Mouse (Mus musculus): Measurements from ENCODE around the gene Chpf2. TPM values are rescaled to one million over a fixed set of nuclear protein-coding genes. Genes with fewer than 3 reads are reported as not detected.
"Not testable (repeated sequence)": the region's sequence is repeated elsewhere in the genome, so short reads cannot be mapped to it uniquely, and the experiment has no call there.

The Chpf2 gene
- polyA plus RNA-seq (2012; ENCODE audit: insufficient read depth, insufficient read length, missing spikeins), result 29.9 and 31.5 TPM in 2 replicates

GRCm38 (mm10) chr5:24586547-24587199 is at the start of gene Chpf2:
Gene Chpf2, plus strand, starts transcription at chr5:24586741.
- peak within 1 kb of the TSS; percentile 85 for H3K4me3 ChIP-seq (ENCODE audit: insufficient read depth, low read length)
- no peak for TF ChIP-seq CTCF (IDR thresholded peaks at IDR 0.05; ENCODE audit: low read depth, low read length)
- TF ChIP-seq POLR2A (IDR thresholded peaks at IDR 0.05; ENCODE audit: borderline replicate concordance, low read depth, low read length), result 0 out of 2 replicates have a peak, but pooled peaks have one; percentile 3
- peak within 1 kb of the TSS; percentile 52 for H3K27ac ChIP-seq (ENCODE audit: insufficient read depth, low read depth, low read length)

GRCm38 (mm10) chr5:24537618-24538017 is 48.9 kb upstream of the Chpf2 start:
- Histone ChIP-seq H3K27ac (ENCODE audit: insufficient read depth, low read depth, low read length) (no peak overlapping the region), H3K4me1 (ENCODE audit: control insufficient read depth, insufficient read depth, low read length) (peaks cover 21% of the 10 kb centered on the region), H3K4me3 (ENCODE audit: insufficient read depth, low read length) (no peak overlapping the region)
- no peak for TF ChIP-seq POLR2A (IDR thresholded peaks at IDR 0.05; ENCODE audit: borderline replicate concordance, low read depth, low read length)
- TF ChIP-seq CTCF (IDR thresholded peaks at IDR 0.05; ENCODE audit: low read depth, low read length), result no peak

More at GRCm38 (mm10) chr5:24586547-24587199, at the start of gene Chpf2:
- peaks cover 8% of the 10 kb centered on the region for H3K4me1 ChIP-seq (ENCODE audit: control insufficient read depth, insufficient read depth, low read length)

GRCm38 (mm10) chr5:24539571-24540296 is 46.8 kb upstream of the Chpf2 start:
- H3K4me1 ChIP-seq (ENCODE audit: control insufficient read depth, insufficient read depth, low read length), result peaks cover 21% of the 10 kb centered on the region
- TF ChIP-seq CTCF (IDR thresholded peaks at IDR 0.05; ENCODE audit: low read depth, low read length) (no peak), POLR2A (IDR thresholded peaks at IDR 0.05; ENCODE audit: borderline replicate concordance, low read depth, low read length) (no peak)
- H3K27ac ChIP-seq (ENCODE audit: insufficient read depth, low read depth, low read length), result peak overlapping the region; percentile 46
- peak overlapping the region; percentile 51 for H3K4me3 ChIP-seq (ENCODE audit: insufficient read depth, low read length)

- H3K4me1 ChIP-seq (ENCODE audit: control insufficient read depth, insufficient read depth, low read length), result peaks cover 21% of the 10 kb centered on the region
- peak within 1 kb of the TSS; percentile 81 for H3K27ac ChIP-seq (ENCODE audit: insufficient read depth, low read depth, low read length)
- peak within 1 kb of the TSS; percentile 51 for H3K4me3 ChIP-seq (ENCODE audit: insufficient read depth, low read length)
- TF ChIP-seq CTCF (IDR thresholded peaks at IDR 0.05; ENCODE audit: low read depth, low read length) (no peak), POLR2A (IDR thresholded peaks at IDR 0.05; ENCODE audit: borderline replicate concordance, low read depth, low read length) (no peak; the same call in 1 of the 2 replicates)
These were observed 46.0 kb upstream of the Chpf2 start, which contains the start of gene Asb10 for GRCm38 (mm10) chr5:24540387-24541143. Gene Asb10, minus strand, starts transcription at chr5:24540978.

- peaks cover 21% of the 10 kb centered on the region for H3K4me1 ChIP-seq (ENCODE audit: control insufficient read depth, insufficient read depth, low read length)
- TF ChIP-seq CTCF (IDR thresholded peaks at IDR 0.05; ENCODE audit: low read depth, low read length) (no peak), POLR2A (IDR thresholded peaks at IDR 0.05; ENCODE audit: borderline replicate concordance, low read depth, low read length) (no peak)
- peak overlapping the region; percentile 29 for H3K4me3 ChIP-seq (ENCODE audit: insufficient read depth, low read length)
- peak overlapping the region; percentile 30; the same call in 1 of the 2 replicates for H3K27ac ChIP-seq (ENCODE audit: insufficient read depth, low read depth, low read length)
These were observed 45.4 kb upstream of the Chpf2 start for GRCm38 (mm10) chr5:24541144-24541569.

GRCm38 (mm10) chr5:24542643-24543042 is 43.9 kb upstream of the Chpf2 start:
- no peak for TF ChIP-seq POLR2A (IDR thresholded peaks at IDR 0.05; ENCODE audit: borderline replicate concordance, low read depth, low read length)
- Histone ChIP-seq H3K4me3 (ENCODE audit: insufficient read depth, low read length) (no peak overlapping the region), H3K4me1 (ENCODE audit: control insufficient read depth, insufficient read depth, low read length) (peaks cover 21% of the 10 kb centered on the region), H3K27ac (ENCODE audit: insufficient read depth, low read depth, low read length) (no peak overlapping the region)

- Histone ChIP-seq H3K4me1 (ENCODE audit: control insufficient read depth, insufficient read depth, low read length) (no peaks in the 10 kb centered on the region), H3K4me3 (ENCODE audit: insufficient read depth, low read length) (no peak overlapping the region), H3K27ac (ENCODE audit: insufficient read depth, low read depth, low read length) (no peak overlapping the region)
- no peak for TF ChIP-seq POLR2A (IDR thresholded peaks at IDR 0.05; ENCODE audit: borderline replicate concordance, low read depth, low read length)
- no peak for TF ChIP-seq CTCF (IDR thresholded peaks at IDR 0.05; ENCODE audit: low read depth, low read length)
These were observed 35.8 kb upstream of the Chpf2 start for GRCm38 (mm10) chr5:24550598-24551316.

GRCm38 (mm10) chr5:24551317-24551688 is 35.2 kb upstream of the Chpf2 start:
- Histone ChIP-seq H3K4me3 (ENCODE audit: insufficient read depth, low read length) (no peak overlapping the region), H3K4me1 (ENCODE audit: control insufficient read depth, insufficient read depth, low read length) (no peaks in the 10 kb centered on the region), H3K27ac (ENCODE audit: insufficient read depth, low read depth, low read length) (no peak overlapping the region)
- TF ChIP-seq POLR2A (IDR thresholded peaks at IDR 0.05; ENCODE audit: borderline replicate concordance, low read depth, low read length) (no peak), CTCF (IDR thresholded peaks at IDR 0.05; ENCODE audit: low read depth, low read length) (no peak)

GRCm38 (mm10) chr5:24553621-24554244 is 32.8 kb upstream of the Chpf2 start:
- TF ChIP-seq POLR2A (IDR thresholded peaks at IDR 0.05; ENCODE audit: borderline replicate concordance, low read depth, low read length) (no peak), CTCF (IDR thresholded peaks at IDR 0.05; ENCODE audit: low read depth, low read length) (no peak)
- Histone ChIP-seq H3K27ac (ENCODE audit: insufficient read depth, low read depth, low read length) (no peak overlapping the region), H3K4me1 (ENCODE audit: control insufficient read depth, insufficient read depth, low read length) (no peaks in the 10 kb centered on the region), H3K4me3 (ENCODE audit: insufficient read depth, low read length) (no peak overlapping the region)

GRCm38 (mm10) chr5:24555335-24555734 is 31.2 kb upstream of the Chpf2 start:
- not testable (repeated sequence) for H3K4me3 ChIP-seq (ENCODE audit: insufficient read depth, low read length); H3K27ac ChIP-seq (ENCODE audit: insufficient read depth, low read depth, low read length); H3K4me1 ChIP-seq (ENCODE audit: control insufficient read depth, insufficient read depth, low read length)
